Mouse (Mus musculus): ENCODE measurements around the gene Sdhb. TPM values are rescaled to one million over a fixed set of nuclear protein-coding genes. Genes with fewer than 3 reads are reported as not detected.

Sdhb gene
- polyA plus RNA-seq, 1 experiment from 2014 or later: 550 TPM

GRCm38 (mm10) chr4:140984544-140984943, 23.5 kb downstream of the Sdhb start:
- peaks cover 3% of the 10 kb centered on the region; the same call in 1 of the 2 replicates for H3K9me3 ChIP-seq (ENCODE audit: low read length)
- no peaks in the 10 kb centered on the region for H3K27me3 ChIP-seq (ENCODE audit: insufficient read depth, low read length)
- no peak overlapping the region for H3K4me3 ChIP-seq (ENCODE audit: low read length)
- ATAC-seq (ENCODE audit: low FRiP score, low TSS enrichment): no peak
- peaks cover 2% of the 10 kb centered on the region for H3K36me3 ChIP-seq (ENCODE audit: insufficient read depth, low read length)
- H3K27ac ChIP-seq (ENCODE audit: low read length): no peak overlapping the region
- peaks cover 26% of the 10 kb centered on the region for H3K4me1 ChIP-seq (ENCODE audit: insufficient read depth, low read length)
- H3K4me2 ChIP-seq (replicated peaks; ENCODE audit: low read depth, low read length): no peak overlapping the region
- H3K9ac ChIP-seq (replicated peaks; ENCODE audit: low read length): no peak overlapping the region
- WGBS: 80% methylated on average over 6 of the region's 6 CpGs

- H3K27me3 ChIP-seq (ENCODE audit: insufficient read depth, low read length): no peaks in the 10 kb centered on the region
- H3K9ac ChIP-seq (replicated peaks; ENCODE audit: low read length): peak overlapping the region; percentile 79
- no peak for ATAC-seq (ENCODE audit: low FRiP score, low TSS enrichment)
- H3K4me3 ChIP-seq (ENCODE audit: low read length): peak overlapping the region; percentile 72
- peaks cover 26% of the 10 kb centered on the region for H3K4me1 ChIP-seq (ENCODE audit: insufficient read depth, low read length)
- no peak overlapping the region for H3K27ac ChIP-seq (ENCODE audit: low read length)
- peak overlapping the region; percentile 58 for H3K4me2 ChIP-seq (replicated peaks; ENCODE audit: low read depth, low read length)
- 28% methylated on average over 14 of the region's 15 CpGs for WGBS
- no peaks in the 10 kb centered on the region for H3K36me3 ChIP-seq (ENCODE audit: insufficient read depth, low read length)
- peaks cover 3% of the 10 kb centered on the region; the same call in 1 of the 2 replicates for H3K9me3 ChIP-seq (ENCODE audit: low read length)
These were observed 25.2 kb downstream of the Sdhb start for GRCm38 (mm10) chr4:140986024-140986710.

- no peaks in the 10 kb centered on the region for H3K27me3 ChIP-seq (ENCODE audit: insufficient read depth, low read length)
- peak; percentile 90 for ATAC-seq (ENCODE audit: low FRiP score, low TSS enrichment)
- under 1% methylated on average over 58 of the region's 58 CpGs for WGBS
- H3K9me3 ChIP-seq (ENCODE audit: low read length): no peaks in the 10 kb centered on the region
- H3K9ac ChIP-seq (replicated peaks; ENCODE audit: low read length): peak within 1 kb of the TSS; percentile 79
- H3K4me1 ChIP-seq (ENCODE audit: insufficient read depth, low read length): peaks cover 26% of the 10 kb centered on the region
- peak within 1 kb of the TSS; percentile 72 for H3K4me3 ChIP-seq (ENCODE audit: low read length)
- H3K4me2 ChIP-seq (replicated peaks; ENCODE audit: low read depth, low read length): peak within 1 kb of the TSS; percentile 58
- no peak within 1 kb of the TSS for H3K27ac ChIP-seq (ENCODE audit: low read length)
- no peaks in the 10 kb centered on the region for H3K36me3 ChIP-seq (ENCODE audit: insufficient read depth, low read length)
These were observed 25.9 kb downstream of the Sdhb start, which contains the start of gene Atp13a2 for GRCm38 (mm10) chr4:140986711-140987395. TSS of gene Atp13a2 (plus strand) at chr4:140986873.

GRCm38 (mm10) chr4:140987476-140987875, 26.5 kb downstream of the Sdhb start:
- H3K27ac ChIP-seq (ENCODE audit: low read length): no peak overlapping the region
- H3K27me3 ChIP-seq (ENCODE audit: insufficient read depth, low read length): no peaks in the 10 kb centered on the region
- H3K4me2 ChIP-seq (replicated peaks; ENCODE audit: low read depth, low read length): peak overlapping the region; percentile 58
- H3K36me3 ChIP-seq (ENCODE audit: insufficient read depth, low read length): 0 out of 2 replicates have a peak, but pooled peaks cover 4% of the 10 kb centered on the region
- H3K9ac ChIP-seq (replicated peaks; ENCODE audit: low read length): peak overlapping the region; percentile 79
- WGBS: 11% methylated on average over 7 of the region's 7 CpGs
- H3K4me1 ChIP-seq (ENCODE audit: insufficient read depth, low read length): peaks cover 26% of the 10 kb centered on the region
- 0 out of 2 replicates have a peak, but pooled peaks have one; percentile 18 for ATAC-seq (ENCODE audit: low FRiP score, low TSS enrichment)
- H3K4me3 ChIP-seq (ENCODE audit: low read length): peak overlapping the region; percentile 72
- H3K9me3 ChIP-seq (ENCODE audit: low read length): no peaks in the 10 kb centered on the region

- H3K36me3 ChIP-seq (ENCODE audit: insufficient read depth, low read length): peaks cover 4% of the 10 kb centered on the region; the same call in 1 of the 2 replicates
- H3K9me3 ChIP-seq (ENCODE audit: low read length): no peaks in the 10 kb centered on the region
- no peak overlapping the region for H3K4me2 ChIP-seq (replicated peaks; ENCODE audit: low read depth, low read length)
- no peaks in the 10 kb centered on the region for H3K27me3 ChIP-seq (ENCODE audit: insufficient read depth, low read length)
- no peak overlapping the region for H3K9ac ChIP-seq (replicated peaks; ENCODE audit: low read length)
- no peak for ATAC-seq (ENCODE audit: low FRiP score, low TSS enrichment)
- H3K4me1 ChIP-seq (ENCODE audit: insufficient read depth, low read length): peaks cover 23% of the 10 kb centered on the region
- no peak overlapping the region for H3K27ac ChIP-seq (ENCODE audit: low read length)
- H3K4me3 ChIP-seq (ENCODE audit: low read length): no peak overlapping the region
- WGBS: 41% methylated on average over 7 of the region's 7 CpGs
These were observed 27.8 kb downstream of the Sdhb start for GRCm38 (mm10) chr4:140988706-140989290.

- ATAC-seq (ENCODE audit: low FRiP score, low TSS enrichment): no peak
- Histone ChIP-seq H3K27me3 (ENCODE audit: insufficient read depth, low read length) (no peaks in the 10 kb centered on the region), H3K36me3 (ENCODE audit: insufficient read depth, low read length) (peaks cover 8% of the 10 kb centered on the region; the same call in 1 of the 2 replicates), H3K27ac (ENCODE audit: low read length) (no peak overlapping the region), H3K4me1 (ENCODE audit: insufficient read depth, low read length) (peaks cover 23% of the 10 kb centered on the region), H3K9me3 (ENCODE audit: low read length) (no peaks in the 10 kb centered on the region), H3K4me2 (replicated peaks; ENCODE audit: low read depth, low read length) (no peak overlapping the region), H3K4me3 (ENCODE audit: low read length) (no peak overlapping the region), H3K9ac (replicated peaks; ENCODE audit: low read length) (peak overlapping the region; percentile 6; the same call in 1 of the 2 replicates)
- 89% methylated on average over 14 of the region's 14 CpGs for WGBS
These were observed 28.4 kb downstream of the Sdhb start for GRCm38 (mm10) chr4:140989447-140989846.

GRCm38 (mm10) chr4:140992215-140992614, 31.2 kb downstream of the Sdhb start:
- no peak overlapping the region for H3K4me2 ChIP-seq (replicated peaks; ENCODE audit: low read depth, low read length)
- H3K4me3 ChIP-seq (ENCODE audit: low read length): no peak overlapping the region
- H3K27ac ChIP-seq (ENCODE audit: low read length): no peak overlapping the region
- H3K27me3 ChIP-seq (ENCODE audit: insufficient read depth, low read length): no peaks in the 10 kb centered on the region
- no peak overlapping the region for H3K9ac ChIP-seq (replicated peaks; ENCODE audit: low read length)
- WGBS: 85% methylated on average over 20 of the region's 20 CpGs
- peaks cover 33% of the 10 kb centered on the region for H3K36me3 ChIP-seq (ENCODE audit: insufficient read depth, low read length)
- H3K4me1 ChIP-seq (ENCODE audit: insufficient read depth, low read length): peaks cover 22% of the 10 kb centered on the region
- ATAC-seq (ENCODE audit: low FRiP score, low TSS enrichment): no peak
- no peaks in the 10 kb centered on the region for H3K9me3 ChIP-seq (ENCODE audit: low read length)

GRCm38 (mm10) chr4:140993846-140994245, 32.8 kb downstream of the Sdhb start:
- WGBS: 27% methylated on average over 8 of the region's 8 CpGs
- no peak overlapping the region for H3K9ac ChIP-seq (replicated peaks; ENCODE audit: low read length)
- no peaks in the 10 kb centered on the region for H3K27me3 ChIP-seq (ENCODE audit: insufficient read depth, low read length)
- H3K4me3 ChIP-seq (ENCODE audit: low read length): no peak overlapping the region
- H3K36me3 ChIP-seq (ENCODE audit: insufficient read depth, low read length): peaks cover 42% of the 10 kb centered on the region
- H3K27ac ChIP-seq (ENCODE audit: low read length): no peak overlapping the region
- H3K4me2 ChIP-seq (replicated peaks; ENCODE audit: low read depth, low read length): no peak overlapping the region
- H3K4me1 ChIP-seq (ENCODE audit: insufficient read depth, low read length): peaks cover 7% of the 10 kb centered on the region
- no peaks in the 10 kb centered on the region for H3K9me3 ChIP-seq (ENCODE audit: low read length)
- ATAC-seq (ENCODE audit: low FRiP score, low TSS enrichment): peak; percentile 14; the same call in 1 of the 2 replicates

GRCm38 (mm10) chr4:140995811-140996210, 34.8 kb downstream of the Sdhb start:
- WGBS: 93% methylated on average over 8 of the region's 8 CpGs
- no peak overlapping the region for H3K9ac ChIP-seq (replicated peaks; ENCODE audit: low read length)
- H3K4me1 ChIP-seq (ENCODE audit: insufficient read depth, low read length): no peaks in the 10 kb centered on the region
- H3K36me3 ChIP-seq (ENCODE audit: insufficient read depth, low read length): peaks cover 55% of the 10 kb centered on the region
- H3K4me3 ChIP-seq (ENCODE audit: low read length): no peak overlapping the region
- no peak for ATAC-seq (ENCODE audit: low FRiP score, low TSS enrichment)
- no peaks in the 10 kb centered on the region for H3K9me3 ChIP-seq (ENCODE audit: low read length)
- H3K4me2 ChIP-seq (replicated peaks; ENCODE audit: low read depth, low read length): no peak overlapping the region
- no peak overlapping the region for H3K27ac ChIP-seq (ENCODE audit: low read length)
- H3K27me3 ChIP-seq (ENCODE audit: insufficient read depth, low read length): no peaks in the 10 kb centered on the region

Data from kidney, embryonic 16.5 days (tissue).